Mouse (Mus musculus) midbrain, embryonic 15.5 days (tissue): Measurements from ENCODE around the gene Nkpd1. TPM values are rescaled to one million over a fixed set of nuclear protein-coding genes. Genes with fewer than 3 reads are reported as not detected.

ENCODE experiments used
- ATAC-seq: fragments of 200-750 bp; cut with Nextera tagmentation; replicated peaks from 2 replicates; pipeline ENCODE4 v1.8.0; 2017; ENCODE audit warnings: moderate TSS enrichment
- H3K27ac ChIP-seq: fragments of 300-500 bp; sonication (generic); 2 replicates; pipeline ENCODE4 v1.5.1; 2015; ENCODE audit warnings: mild to moderate bottlenecking, inconsistent platforms
- H3K27me3 ChIP-seq: fragments of 300-500 bp; sonication (generic); replicated peaks from 2 replicates; pipeline ENCODE4 v1.6.1; 2015; ENCODE audit warnings: inconsistent platforms
- H3K36me3 ChIP-seq: fragments of 300-500 bp; sonication (generic); replicated peaks from 2 replicates; pipeline ENCODE4 v1.6.1; 2015; ENCODE audit warnings: inconsistent platforms
- H3K4me1 ChIP-seq: fragments of 300-500 bp; sonication (generic); 2 replicates; pipeline ENCODE4 v1.6.1; 2015; ENCODE audit warnings: inconsistent platforms
- H3K4me2 ChIP-seq: fragments of 300-500 bp; sonication (generic); 2 replicates; pipeline ENCODE4 v1.6.1; 2015; ENCODE audit warnings: inconsistent platforms, mild to moderate bottlenecking, moderate library complexity
- H3K4me3 ChIP-seq: fragments of 300-500 bp; sonication (generic); 2 replicates; pipeline ENCODE4 v1.5.1; 2015; ENCODE audit warnings: mild to moderate bottlenecking, inconsistent platforms
- H3K9ac ChIP-seq: fragments of 300-500 bp; sonication (generic); 2 replicates; pipeline ENCODE4 v1.6.1; 2015; ENCODE audit warnings: mild to moderate bottlenecking, inconsistent platforms
- H3K9me3 ChIP-seq: fragments of 300-500 bp; sonication (generic); 2 replicates; pipeline ENCODE4 v1.6.1; 2016; ENCODE audit warnings: inconsistent platforms
- WGBS: fragments of 180-500 bp; shearing (Covaris S2); methylation state at CpG from one replicate; pipeline ENCODE4 v1.1.7; 2015; ENCODE audit warnings: mixed read lengths; 5-methylcytosine and 5-hydroxymethylcytosine counted together
- polyA plus RNA-seq: library from polyadenylated mRNA; unstranded; fragments of >200 nt; fragmentation: Nextera tagmentation; extraction: Ambion mirVana; gene quantifications from 2 replicates; pipeline ENCODE4 v1.2.1, GENCODE M21; 2015

The Nkpd1 gene
- polyA plus RNA-seq, 1 experiment from 2014 or later = 0.74 TPM

DNA sequence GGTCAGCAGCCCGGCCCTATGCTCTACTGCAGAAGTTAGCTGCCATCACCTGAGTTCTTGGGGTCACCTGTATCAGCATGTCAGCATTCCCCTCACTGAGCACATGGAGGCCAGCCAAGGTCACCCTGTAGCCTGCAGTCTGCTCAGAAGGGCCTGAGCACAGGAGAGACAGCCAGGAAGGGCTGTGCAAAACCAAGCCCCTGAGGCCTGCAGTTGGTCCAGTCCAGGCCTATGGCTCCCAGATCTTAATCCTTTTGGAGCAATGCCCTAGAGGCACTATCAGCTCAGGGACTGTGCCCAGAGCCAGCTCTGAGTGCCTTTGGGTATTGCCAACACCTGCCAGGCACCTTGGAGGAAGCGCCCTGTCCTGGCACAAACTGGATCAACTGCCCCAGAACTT is 39.4 kb downstream of the Nkpd1 start:
- peaks cover 46% of the 10 kb centered on the region for H3K4me1 ChIP-seq

DNA sequence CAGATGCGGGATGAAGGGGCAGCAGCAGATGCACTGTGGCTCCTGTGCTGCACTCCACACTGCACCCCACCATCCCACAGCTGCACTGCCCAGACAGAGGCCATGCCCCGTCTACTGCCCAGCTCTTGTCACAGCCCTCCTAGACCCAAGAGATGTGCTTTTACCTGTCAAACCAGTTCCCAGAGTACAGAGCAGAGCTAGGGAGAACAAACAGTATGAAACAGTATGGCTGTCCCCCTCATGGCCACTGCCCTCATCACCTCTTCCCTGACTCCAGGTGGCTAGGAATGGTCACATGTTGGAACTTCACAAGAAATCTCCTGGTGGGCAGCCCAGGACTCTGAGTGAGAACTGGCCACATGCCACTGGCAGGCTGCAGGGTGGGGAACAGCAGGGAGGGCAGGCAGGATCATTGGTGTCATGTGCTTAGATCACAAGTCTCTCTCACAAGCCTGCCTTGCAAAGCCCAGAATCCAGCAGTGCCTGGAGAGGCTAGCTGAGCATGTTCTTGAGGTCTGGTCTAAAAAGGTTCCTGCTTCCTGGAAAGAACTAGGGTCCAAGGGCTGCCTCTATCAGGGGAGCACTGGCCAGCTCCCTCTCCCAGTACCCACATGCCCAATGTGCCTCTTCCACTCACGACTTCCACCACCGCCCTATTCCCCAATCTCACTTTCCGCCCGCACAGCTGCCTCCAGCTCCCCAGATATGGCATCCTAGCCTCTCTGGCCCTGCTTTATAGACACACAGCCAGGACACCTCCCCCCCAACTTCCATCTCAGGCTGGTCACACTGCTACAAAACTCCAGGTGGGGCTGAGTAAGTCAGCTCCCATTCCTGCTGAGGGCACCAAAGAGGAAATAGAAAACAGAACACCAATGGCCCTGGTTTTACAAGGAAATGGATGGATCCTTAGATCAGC is 40.6 kb downstream of the Nkpd1 start:
- WGBS = 95% methylated on average over 6 of the region's 6 CpGs
- Histone ChIP-seq H3K4me2 (peak overlapping the region; percentile 97), H3K9me3 (no peaks in the 10 kb centered on the region), H3K36me3 (no peaks in the 10 kb centered on the region), H3K4me3 (no peak overlapping the region), H3K27ac (no peak overlapping the region), H3K9ac (no peak overlapping the region), H3K27me3 (no peaks in the 10 kb centered on the region), H3K4me1 (peaks cover 54% of the 10 kb centered on the region)
- ATAC-seq = no peak

More for the DNA sequence above, 39.4 kb downstream of the Nkpd1 start:
- H3K4me2 ChIP-seq = no peak overlapping the region
- 96% methylated on average over 2 of the region's 2 CpGs for WGBS
- no peak for ATAC-seq
- no peak overlapping the region for H3K4me3 ChIP-seq
- H3K9ac ChIP-seq = no peak overlapping the region
- no peaks in the 10 kb centered on the region for H3K9me3 ChIP-seq
- H3K27ac ChIP-seq = no peak overlapping the region
- H3K36me3 ChIP-seq = no peaks in the 10 kb centered on the region
- H3K27me3 ChIP-seq = no peaks in the 10 kb centered on the region

DNA sequence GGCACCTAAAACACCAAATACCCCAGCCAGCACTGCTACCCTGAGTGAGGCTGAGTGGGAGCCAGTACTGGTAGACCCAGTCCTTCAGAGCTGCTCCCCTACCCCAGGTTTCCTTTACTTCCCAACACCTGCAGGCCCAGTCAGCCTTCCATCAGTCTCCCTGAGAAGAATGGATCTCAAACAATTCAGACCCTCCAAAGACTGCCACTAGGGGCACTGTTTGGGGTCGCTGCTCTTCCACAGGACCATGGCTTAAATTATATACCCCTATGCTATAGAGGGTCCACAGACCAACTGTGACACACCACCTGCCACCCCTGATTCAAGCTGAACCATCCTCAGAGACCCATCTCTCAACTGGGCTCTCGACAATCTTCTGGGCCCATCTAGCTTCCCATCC is 41.3 kb downstream of the Nkpd1 start:
- H3K4me2 ChIP-seq = peak overlapping the region; percentile 97
- no peak overlapping the region for H3K4me3 ChIP-seq
- H3K9ac ChIP-seq = no peak overlapping the region

DNA sequence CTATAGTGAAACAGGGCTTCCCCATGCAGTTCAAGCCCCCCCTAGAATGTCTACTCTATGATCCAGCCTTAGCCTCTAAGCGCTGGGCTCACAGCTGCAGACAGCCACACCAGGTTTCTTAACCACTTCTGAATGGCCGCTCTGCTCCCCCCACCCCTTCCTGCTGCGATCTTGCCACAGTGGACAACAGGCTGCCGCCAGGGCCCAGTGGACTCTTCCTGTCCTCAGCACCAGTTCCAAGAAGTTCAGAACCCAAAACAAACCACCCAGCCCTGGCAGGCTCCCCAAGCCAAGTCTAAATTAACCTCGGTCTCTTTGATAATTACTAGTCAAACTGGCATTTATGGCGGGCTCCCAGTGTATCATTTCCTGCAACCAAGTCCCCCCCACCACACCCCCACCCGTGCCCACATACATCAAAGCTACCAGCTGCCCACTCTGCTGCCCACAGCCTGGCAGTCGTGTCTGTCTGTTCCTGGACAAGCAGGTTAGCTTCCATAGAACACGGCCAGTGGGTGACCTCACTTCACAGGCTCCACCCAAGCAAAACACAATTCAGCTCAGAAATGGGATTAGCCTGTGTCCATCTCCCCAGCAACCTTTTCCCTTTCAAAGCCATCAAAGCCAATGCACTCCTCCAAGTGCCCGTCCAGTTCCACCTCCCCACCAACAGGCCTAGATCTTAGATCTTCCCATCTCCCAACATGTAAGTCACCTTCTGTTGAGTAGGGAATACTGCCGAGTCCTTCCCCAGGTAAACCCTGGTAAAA is 43.0 kb downstream of the Nkpd1 start:
- WGBS = 21% methylated on average over 11 of the region's 11 CpGs
- peaks cover 61% of the 10 kb centered on the region for H3K4me1 ChIP-seq

More for the DNA sequence above, 41.3 kb downstream of the Nkpd1 start:
- no peaks in the 10 kb centered on the region for H3K9me3 ChIP-seq
- no peak overlapping the region for H3K27ac ChIP-seq
- peaks cover 61% of the 10 kb centered on the region for H3K4me1 ChIP-seq
- no peaks in the 10 kb centered on the region for H3K27me3 ChIP-seq
- 0 out of 2 replicates have a peak, but pooled peaks cover 1% of the 10 kb centered on the region for H3K36me3 ChIP-seq
- ATAC-seq = no peak
- WGBS = 44% methylated on average over 2 of the region's 2 CpGs

DNA sequence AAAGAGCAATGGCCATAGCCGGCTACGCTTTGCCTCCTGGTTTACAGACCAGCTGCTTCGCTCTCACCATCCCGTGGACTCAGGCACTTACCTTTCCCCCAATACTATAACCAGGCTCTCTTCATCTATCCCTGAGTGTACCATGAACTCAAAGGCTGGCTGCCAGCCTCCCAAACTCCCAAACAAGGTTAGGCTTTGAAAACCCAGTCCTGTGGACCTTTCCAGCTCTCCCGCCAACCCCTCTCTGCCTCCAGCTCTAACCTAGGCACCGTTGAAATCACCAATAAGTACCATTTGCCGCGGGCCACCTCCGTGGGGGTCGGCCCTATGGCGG is 43.8 kb downstream of the Nkpd1 start:
- peak overlapping the region; percentile 96 for H3K27ac ChIP-seq
- peaks cover 61% of the 10 kb centered on the region for H3K4me1 ChIP-seq
- under 1% methylated on average over 11 of the region's 11 CpGs for WGBS
- H3K9ac ChIP-seq = peak overlapping the region; percentile 95
- peak overlapping the region; percentile 97 for H3K4me2 ChIP-seq
- H3K36me3 ChIP-seq = peaks cover 16% of the 10 kb centered on the region
- ATAC-seq = no peak; the same call in 1 of the 2 replicates
- H3K27me3 ChIP-seq = no peaks in the 10 kb centered on the region
- no peaks in the 10 kb centered on the region for H3K9me3 ChIP-seq
- peak overlapping the region; percentile 86 for H3K4me3 ChIP-seq

More for the DNA sequence above, 43.0 kb downstream of the Nkpd1 start:
- Histone ChIP-seq H3K27ac (peak overlapping the region; percentile 96; the same call in 1 of the 2 replicates), H3K4me3 (peak overlapping the region; percentile 86), H3K36me3 (peaks cover 16% of the 10 kb centered on the region), H3K27me3 (no peaks in the 10 kb centered on the region), H3K4me2 (peak overlapping the region; percentile 97), H3K9ac (peak overlapping the region; percentile 95), H3K9me3 (no peaks in the 10 kb centered on the region)
- no peak for ATAC-seq

DNA sequence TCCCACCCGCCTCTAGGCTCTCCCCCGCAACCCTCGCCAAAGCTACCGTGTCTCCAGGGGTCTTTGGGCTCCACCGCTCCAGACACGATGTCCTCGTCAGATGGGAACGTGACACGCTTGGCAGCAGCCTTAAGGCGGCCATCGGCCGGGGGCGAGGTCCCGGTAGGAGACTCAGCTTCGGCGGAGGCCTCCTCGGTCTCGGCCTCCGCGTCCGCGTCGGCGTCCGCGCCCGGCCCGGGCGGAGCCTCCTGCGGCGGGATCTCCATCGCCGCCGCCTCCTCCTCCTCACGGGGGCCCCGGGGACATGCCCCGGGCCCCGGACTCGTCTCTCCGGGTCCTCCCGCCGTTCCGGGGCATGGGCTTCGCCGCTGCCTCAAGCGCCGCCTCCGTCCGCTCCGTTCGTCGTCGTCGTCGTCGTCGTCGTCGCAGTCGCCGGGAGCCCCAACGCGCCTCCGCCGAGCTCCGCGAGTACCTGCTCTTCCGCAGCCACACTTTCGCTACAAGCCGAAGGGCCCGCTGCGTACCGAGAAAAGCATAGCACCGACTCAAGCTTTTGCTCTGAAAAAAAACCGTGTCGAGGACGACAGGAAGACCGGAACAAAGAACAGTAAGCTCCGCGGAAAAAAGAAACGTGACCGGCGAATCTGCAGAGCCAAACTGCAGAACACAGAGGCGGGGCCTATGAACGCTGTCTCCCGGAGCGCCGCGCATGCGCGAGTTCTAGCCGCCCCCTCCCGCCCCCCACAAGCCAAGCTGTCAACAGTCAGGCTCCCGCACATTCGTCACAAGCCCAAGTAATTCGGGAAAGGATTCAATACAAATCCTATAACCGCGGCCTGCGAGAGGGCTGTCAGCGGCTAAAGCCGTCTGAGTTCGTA is 44.4 kb downstream of the Nkpd1 start:
- H3K27ac ChIP-seq = peak overlapping the region; percentile 96
- no peaks in the 10 kb centered on the region for H3K9me3 ChIP-seq
- peak overlapping the region; percentile 86 for H3K4me3 ChIP-seq
- under 1% methylated on average over 102 of the region's 102 CpGs for WGBS
- peak; percentile 91 for ATAC-seq
- H3K36me3 ChIP-seq = peaks cover 16% of the 10 kb centered on the region
- H3K4me1 ChIP-seq = peaks cover 58% of the 10 kb centered on the region
- peak overlapping the region; percentile 95 for H3K9ac ChIP-seq
- no peaks in the 10 kb centered on the region for H3K27me3 ChIP-seq
- peak overlapping the region; percentile 97 for H3K4me2 ChIP-seq

DNA sequence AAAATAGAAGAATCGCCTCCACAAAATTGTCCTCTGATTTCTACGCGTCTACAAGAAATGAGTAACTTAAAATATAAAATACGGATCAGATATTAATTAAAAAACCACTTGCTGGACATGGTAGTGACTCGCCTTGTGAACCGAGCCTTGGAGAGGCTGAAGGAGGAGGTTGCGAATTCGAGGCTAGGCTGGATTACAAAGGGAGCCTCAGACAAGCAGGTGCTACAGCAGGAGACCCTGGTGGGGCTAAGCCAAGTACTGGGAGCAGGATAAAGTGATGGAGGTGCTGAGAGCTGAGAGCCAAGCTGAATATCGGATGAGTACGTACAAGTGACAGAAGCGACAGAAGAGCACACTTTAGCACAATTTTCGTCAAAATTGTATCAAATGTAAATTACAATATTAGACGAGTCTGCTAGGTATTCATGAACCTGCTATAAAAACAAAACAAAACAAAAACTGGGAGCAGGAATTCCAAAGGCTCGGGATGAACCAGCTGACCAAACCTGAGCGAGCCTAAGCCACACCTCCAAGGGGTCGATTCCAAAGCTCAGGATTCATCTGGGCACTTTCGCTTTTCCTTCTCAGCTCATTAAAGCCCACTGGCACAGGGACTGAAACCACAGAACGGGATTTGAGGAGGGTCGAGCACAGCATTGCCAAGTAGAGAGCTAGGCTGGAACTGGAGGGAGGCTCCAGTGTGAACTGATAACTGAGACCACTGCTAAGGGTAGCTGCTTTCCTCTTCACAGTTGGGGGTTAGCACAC is 45.2 kb downstream of the Nkpd1 start, which contains the start of gene Ppp1r37:
Gene Ppp1r37, minus strand, starts transcription at position 434 of the 768 bp plus-strand sequence.
- peak within 1 kb of the TSS; percentile 97 for H3K4me2 ChIP-seq
- H3K9me3 ChIP-seq = no peaks in the 10 kb centered on the region
- H3K4me1 ChIP-seq = peaks cover 50% of the 10 kb centered on the region
- no peaks in the 10 kb centered on the region for H3K27me3 ChIP-seq
- peak; percentile 44 for ATAC-seq
- H3K27ac ChIP-seq = peak within 1 kb of the TSS; percentile 96
- H3K4me3 ChIP-seq = peak within 1 kb of the TSS; percentile 86
- H3K36me3 ChIP-seq = peaks cover 16% of the 10 kb centered on the region
- WGBS = 2% methylated on average over 19 of the region's 19 CpGs
- peak within 1 kb of the TSS; percentile 95 for H3K9ac ChIP-seq

DNA sequence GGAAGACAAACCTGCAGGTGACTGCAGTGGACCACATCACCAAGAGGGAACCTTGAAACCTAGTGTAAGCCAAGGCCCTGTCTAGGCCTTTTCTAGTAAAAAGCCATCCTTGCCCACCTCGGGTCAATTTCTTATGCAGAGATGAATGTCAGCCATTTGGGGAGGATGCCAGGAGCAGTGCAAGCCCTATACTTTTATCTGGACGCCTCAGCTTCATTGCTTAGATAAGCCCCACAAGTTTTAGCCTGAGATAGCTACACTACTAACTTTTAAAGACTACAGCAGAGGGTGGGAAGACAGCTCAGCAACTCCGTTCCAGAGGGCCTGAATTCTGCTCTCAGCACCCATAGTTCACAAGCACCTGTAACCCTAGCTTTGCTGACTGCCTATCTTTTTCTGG is 46.2 kb downstream of the Nkpd1 start:
- Histone ChIP-seq H3K4me2 (peak overlapping the region; percentile 97; the same call in 1 of the 2 replicates), H3K27ac (no peak overlapping the region), H3K36me3 (peaks cover 21% of the 10 kb centered on the region), H3K4me1 (peaks cover 39% of the 10 kb centered on the region), H3K4me3 (no peak overlapping the region), H3K9me3 (no peaks in the 10 kb centered on the region), H3K9ac (no peak overlapping the region), H3K27me3 (no peaks in the 10 kb centered on the region)
- WGBS = 92% methylated on average over 3 of the region's 3 CpGs
- ATAC-seq = no peak

DNA sequence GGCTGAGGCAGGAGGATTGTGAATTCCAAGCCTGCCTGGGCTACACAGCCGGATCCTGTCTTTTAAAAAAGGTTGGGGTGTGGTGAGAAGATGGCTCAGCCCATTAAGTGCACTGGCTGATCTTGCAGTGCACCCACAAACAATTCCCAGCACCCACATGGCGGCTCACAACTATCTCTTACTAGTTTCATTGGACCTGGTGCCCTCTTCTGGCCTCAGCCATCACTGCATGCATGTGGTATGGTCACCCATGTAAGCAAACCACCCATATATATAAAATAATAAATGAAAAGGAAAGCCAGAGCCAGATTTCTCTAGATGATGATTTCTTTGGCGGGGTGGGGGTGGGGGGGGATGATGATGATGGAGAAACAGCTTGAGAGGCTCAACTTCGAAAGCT is 46.8 kb downstream of the Nkpd1 start:
- 89% methylated on average over 4 of the region's 4 CpGs for WGBS
- no peak for ATAC-seq
- Histone ChIP-seq H3K9ac (no peak overlapping the region), H3K36me3 (peaks cover 27% of the 10 kb centered on the region), H3K9me3 (no peaks in the 10 kb centered on the region), H3K4me2 (no peak overlapping the region), H3K4me1 (peaks cover 34% of the 10 kb centered on the region), H3K27ac (no peak overlapping the region), H3K4me3 (no peak overlapping the region), H3K27me3 (no peaks in the 10 kb centered on the region)

DNA sequence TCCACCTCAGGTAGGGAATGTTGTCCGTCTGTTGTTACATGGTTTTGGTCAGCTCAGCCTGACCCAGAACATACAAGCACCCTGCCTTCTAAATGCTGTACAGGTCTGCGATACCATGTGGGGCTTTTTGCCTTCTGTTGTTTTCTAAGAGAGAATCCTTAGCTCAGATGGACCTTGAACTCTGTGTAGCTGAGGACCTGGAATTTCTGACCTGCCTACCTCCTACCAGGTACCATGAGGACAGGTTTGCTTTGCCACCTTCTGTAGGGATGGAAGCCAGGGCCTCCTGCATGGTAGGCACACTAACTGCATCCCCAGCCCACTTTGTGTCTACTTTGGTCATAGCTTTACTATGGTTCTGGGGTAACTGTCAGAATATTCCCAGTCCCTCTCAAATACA is 48.2 kb downstream of the Nkpd1 start:
- ATAC-seq = no peak

DNA sequence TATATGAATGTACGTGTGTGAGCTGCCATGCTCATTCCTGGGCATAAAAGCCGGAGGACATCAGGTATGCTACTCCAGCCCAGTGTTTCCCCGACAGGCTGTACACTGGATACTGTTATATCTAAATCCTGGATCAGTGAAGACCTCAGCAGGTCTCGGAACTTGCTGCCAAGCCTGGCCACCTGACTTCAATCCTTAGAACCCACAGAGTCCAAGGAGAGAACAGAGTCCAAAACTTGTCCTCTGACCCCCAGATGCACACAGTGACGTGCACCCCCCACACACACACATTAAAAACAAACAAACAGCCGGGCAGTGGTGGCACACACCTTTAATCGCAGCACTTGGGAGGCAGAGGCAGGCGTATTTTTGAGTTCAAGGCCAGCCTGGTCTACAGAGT is 49.8 kb downstream of the Nkpd1 start:
- Histone ChIP-seq H3K36me3 (peaks cover 36% of the 10 kb centered on the region), H3K9me3 (no peaks in the 10 kb centered on the region), H3K27ac (no peak overlapping the region), H3K27me3 (no peaks in the 10 kb centered on the region), H3K4me3 (no peak overlapping the region), H3K4me2 (no peak overlapping the region), H3K4me1 (peaks cover 25% of the 10 kb centered on the region), H3K9ac (no peak overlapping the region)
- no peak for ATAC-seq
- WGBS = 96% methylated on average over 8 of the region's 8 CpGs

More for the DNA sequence above, 48.2 kb downstream of the Nkpd1 start:
- H3K36me3 ChIP-seq = peaks cover 36% of the 10 kb centered on the region
- H3K4me2 ChIP-seq = no peak overlapping the region
- H3K9me3 ChIP-seq = no peaks in the 10 kb centered on the region
- H3K27ac ChIP-seq = no peak overlapping the region
- 100% methylated on average over 2 of the region's 2 CpGs for WGBS
- peaks cover 20% of the 10 kb centered on the region for H3K4me1 ChIP-seq
- no peaks in the 10 kb centered on the region for H3K27me3 ChIP-seq
- no peak overlapping the region for H3K9ac ChIP-seq
- H3K4me3 ChIP-seq = no peak overlapping the region
